Mouse (Mus musculus) small intestine, adult 2 months (tissue): ENCODE results near the gene Sytl2.

Source experiments
- CTCF ChIP-seq: fragments of 200-500 bp; IDR thresholded peaks from 2 replicates; pipeline ENCODE4 v1.5.1; 2012; ENCODE audit warnings: low read depth, mild to moderate bottlenecking, control low read depth, inconsistent platforms, low read length, moderate library complexity, mixed read lengths; ENCODE audit not compliant: insufficient replicate concordance, insufficient read length; ENCODE audit errors: extremely low read depth
- POLR2A ChIP-seq: fragments of 200-500 bp; IDR thresholded peaks from 2 replicates; pipeline ENCODE4 v1.6.1; 2012; ENCODE audit warnings: low read depth, mild to moderate bottlenecking, control low read depth, inconsistent platforms, low read length, moderate library complexity

DNA sequence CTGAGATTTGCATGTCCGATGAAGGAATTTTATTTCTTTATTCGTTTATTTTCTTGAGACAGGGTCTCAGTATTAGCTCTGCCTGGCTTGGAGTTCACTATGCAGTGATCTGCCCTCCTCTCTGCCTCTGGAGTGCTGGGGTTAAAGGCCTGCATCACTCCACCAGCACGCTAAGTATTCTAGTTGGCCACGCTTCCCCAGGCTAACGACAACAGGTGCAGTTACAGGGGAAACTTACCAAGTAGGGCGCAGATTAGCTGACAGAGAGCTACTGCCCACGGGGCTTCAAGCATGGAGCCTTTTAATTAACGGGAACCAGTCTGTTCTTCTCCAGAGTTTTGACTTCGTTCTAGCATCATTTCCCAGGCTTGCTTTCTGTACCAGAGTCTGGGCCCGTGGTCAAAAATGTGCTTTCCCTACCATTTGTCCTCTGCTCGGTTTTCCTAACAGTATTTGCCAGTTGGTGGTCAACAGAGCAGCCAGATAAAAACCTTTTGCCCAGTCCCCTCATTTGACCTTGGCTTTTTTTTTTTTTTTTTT lies 27.4 kb upstream of the Sytl2 start:
- no peak for TF ChIP-seq POLR2A
- TF ChIP-seq CTCF: no peak
